Mouse (Mus musculus): ENCODE measurements at regions not wholly inside any gene's neighbourhood (a gene's known extent, or its start where the extent isn't known, plus 50 kb on each side); places are given as distances from the start of the nearest gene placed in this dataset.

DNA sequence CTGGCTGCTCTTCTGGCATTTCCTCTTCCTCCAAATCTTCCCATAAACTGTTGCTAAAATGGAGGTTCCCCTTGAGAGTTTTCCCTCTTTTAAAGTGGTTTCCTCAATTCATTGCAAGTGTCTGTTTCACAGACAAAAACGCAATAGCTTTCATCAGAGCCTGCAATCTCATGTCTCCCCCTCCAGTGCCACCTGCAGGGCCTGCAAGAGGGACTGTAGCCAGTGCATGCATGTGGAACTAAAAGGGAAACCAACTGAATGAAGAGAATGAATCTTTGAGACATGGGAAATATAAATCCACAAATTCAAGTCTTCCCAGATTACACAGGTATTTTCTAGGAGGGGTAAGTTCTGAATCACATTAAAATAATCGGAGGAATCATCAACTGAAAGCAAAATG is 424.4 kb upstream of the Cdh6 start:
- no peak for TF ChIP-seq CTCF (IDR thresholded peaks at IDR 0.05)
- TF ChIP-seq POLR2A (IDR thresholded peaks at IDR 0.05; ENCODE audit: insufficient read depth, low read depth, low read length): no peak
